Mouse (Mus musculus) ES-E14 (cell line): ENCODE results near the gene Serpinb9.

Experiments
- CHD2 ChIP-seq: IDR thresholded peaks from 2 replicates; pipeline ENCODE4 v1.6.1; 2014; ENCODE audit warnings: mild to moderate bottlenecking, low read depth, low read length, inconsistent platforms
- HCFC1 ChIP-seq: IDR thresholded peaks from 2 replicates; pipeline ENCODE4 v1.6.1; 2012; ENCODE audit warnings: low read length, inconsistent platforms, borderline replicate concordance; ENCODE audit not compliant: insufficient read depth
- MAFK ChIP-seq: IDR thresholded peaks from 2 replicates; pipeline ENCODE4 v1.6.1; 2014; ENCODE audit warnings: mild to moderate bottlenecking, low read depth, low read length, inconsistent platforms; ENCODE audit not compliant: insufficient read depth
- ZC3H11A ChIP-seq: IDR thresholded peaks from 2 replicates; pipeline ENCODE4 v1.6.1; 2012; ENCODE audit warnings: low read depth, mild to moderate bottlenecking, inconsistent platforms, low read length, borderline replicate concordance
- ZNF384 ChIP-seq: IDR thresholded peaks from 2 replicates; pipeline ENCODE4 v1.6.1; 2012; ENCODE audit warnings: low read depth, low read length, inconsistent platforms

GRCm38 (mm10) chr13:32986256-32986655 lies 16.8 kb upstream of the Serpinb9 start:
- TF ChIP-seq MAFK, result no peak
- no peak for TF ChIP-seq ZC3H11A
- no peak for TF ChIP-seq ZNF384
- no peak for TF ChIP-seq HCFC1
- TF ChIP-seq CHD2, result no peak
